Mouse (Mus musculus) embryonic facial prominence, embryonic 12.5 days (tissue): ENCODE results near the gene Rpia. TPM values are rescaled to one million over a fixed set of nuclear protein-coding genes. Genes with fewer than 3 reads are reported as not detected.

Experiments used
- ATAC-seq: fragments of 200-750 bp; cut with Nextera tagmentation; 2 replicates; pipeline ENCODE4 v1.8.0; 2017; ENCODE audit not compliant: insufficient number of reproducible peaks, insufficient read depth, low FRiP score, low TSS enrichment
- H3K27ac ChIP-seq: fragments of 300-500 bp; sonication (generic); 2 replicates; pipeline ENCODE4 v1.5.1; 2016; ENCODE audit warnings: mild to moderate bottlenecking
- H3K27me3 ChIP-seq: fragments of 300-500 bp; sonication (generic); 2 replicates; pipeline ENCODE4 v1.6.1; 2016; ENCODE audit warnings: mild to moderate bottlenecking, moderate library complexity
- H3K36me3 ChIP-seq: fragments of 300-500 bp; sonication (generic); 2 replicates; pipeline ENCODE4 v1.6.1; 2016; ENCODE audit warnings: mild to moderate bottlenecking
- H3K4me1 ChIP-seq: fragments of 300-500 bp; sonication (generic); 2 replicates; pipeline ENCODE4 v1.6.1; 2016
- H3K4me2 ChIP-seq: fragments of 300-500 bp; sonication (generic); replicated peaks from 2 replicates; pipeline ENCODE4 v1.6.1; 2016; ENCODE audit warnings: mild to moderate bottlenecking, moderate library complexity
- H3K4me3 ChIP-seq: fragments of 300-500 bp; sonication (generic); 2 replicates; pipeline ENCODE4 v1.5.1; 2016; ENCODE audit warnings: mild to moderate bottlenecking
- H3K9ac ChIP-seq: fragments of 300-500 bp; sonication (generic); 2 replicates; pipeline ENCODE4 v1.6.1; 2016; ENCODE audit warnings: mild to moderate bottlenecking, moderate library complexity
- H3K9me3 ChIP-seq: fragments of 300-500 bp; sonication (generic); 2 replicates; pipeline ENCODE4 v1.6.1; 2016; ENCODE audit warnings: mild to moderate bottlenecking, moderate library complexity
- WGBS: fragments of 180-500 bp; shearing (Covaris S2); methylation state at CpG from one replicate; pipeline ENCODE4 v1.1.7; 2016; 5-methylcytosine and 5-hydroxymethylcytosine counted together
- polyA plus RNA-seq: library from polyadenylated mRNA; unstranded; fragments of >200 nt; fragmentation: Nextera tagmentation; extraction: Ambion mirVana; gene quantifications from 2 replicates; pipeline ENCODE4 v1.2.1, GENCODE M21; 2016

The Rpia gene
- polyA plus RNA-seq, 1 experiment from 2014 or later: 3.5 TPM

DNA sequence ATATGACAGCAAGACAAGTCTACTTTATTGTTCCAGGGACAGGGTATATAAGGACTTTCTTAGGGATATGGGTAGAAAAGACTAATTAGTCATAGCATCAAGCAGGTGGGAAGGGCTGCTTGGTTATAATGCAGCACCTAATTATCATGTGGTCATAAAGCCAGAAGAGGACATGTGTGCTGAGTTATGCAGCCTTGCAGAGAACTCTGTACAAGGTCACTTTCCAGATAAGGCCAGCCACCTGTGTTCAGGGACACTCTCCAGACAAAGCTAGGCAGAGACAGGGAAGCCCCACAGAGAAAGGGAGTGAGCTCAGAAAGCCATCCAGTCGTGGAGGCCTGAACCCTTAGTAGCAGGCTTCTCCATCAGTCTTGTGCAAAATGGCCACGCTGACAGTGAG, 29.5 kb upstream of the Rpia start:
- no peak overlapping the region for H3K4me3 ChIP-seq
- no peaks in the 10 kb centered on the region for H3K27me3 ChIP-seq
- no peak overlapping the region for H3K4me2 ChIP-seq
- ATAC-seq: no peak
- no peaks in the 10 kb centered on the region for H3K4me1 ChIP-seq
- H3K9me3 ChIP-seq: no peaks in the 10 kb centered on the region
- no peak overlapping the region for H3K27ac ChIP-seq
- no peak overlapping the region for H3K9ac ChIP-seq
- no peaks in the 10 kb centered on the region for H3K36me3 ChIP-seq
- WGBS: 73% methylated on average over 2 of the region's 2 CpGs

DNA sequence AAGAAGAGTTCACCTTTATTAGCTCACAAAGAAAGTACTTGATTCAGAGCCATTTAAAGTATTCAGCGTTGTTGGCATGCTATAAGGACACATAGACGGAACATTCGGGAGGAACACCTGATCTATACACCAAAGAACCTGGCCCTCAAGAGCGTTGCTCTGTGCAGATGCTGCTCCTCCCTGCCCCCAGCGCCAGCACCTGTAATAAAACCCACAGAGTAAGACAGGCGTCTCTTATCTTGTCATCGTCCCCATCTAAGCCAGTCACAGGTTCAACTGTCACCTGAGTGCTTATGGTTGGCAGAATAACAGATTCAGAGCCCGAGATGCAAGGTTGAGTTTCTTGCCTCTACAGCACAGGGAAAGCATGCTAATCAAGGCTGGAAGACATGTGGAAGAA, 23.4 kb upstream of the Rpia start:
- Histone ChIP-seq H3K9ac (no peak overlapping the region), H3K4me2 (no peak overlapping the region)
- no peak for ATAC-seq

DNA sequence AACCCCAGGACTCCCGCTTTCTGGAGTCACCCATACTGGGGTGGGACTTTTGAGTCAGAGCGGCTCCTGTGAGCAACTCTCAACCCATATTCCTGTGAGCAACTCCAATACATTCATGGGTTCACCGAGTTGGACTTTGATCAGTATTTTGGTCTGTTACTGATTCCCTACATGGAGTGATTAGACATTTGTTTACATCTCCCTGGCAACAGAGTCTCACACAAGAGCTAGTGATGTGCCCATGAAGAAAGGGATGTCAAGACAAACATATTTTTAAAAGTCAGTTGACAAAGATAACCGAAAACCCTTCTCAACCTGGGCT, 22.6 kb upstream of the Rpia start:
- H3K4me2 ChIP-seq: no peak overlapping the region
- WGBS: 88% methylated on average over 4 of the region's 4 CpGs
- H3K27ac ChIP-seq: no peak overlapping the region
- H3K4me1 ChIP-seq: no peaks in the 10 kb centered on the region
- no peaks in the 10 kb centered on the region for H3K9me3 ChIP-seq
- no peak overlapping the region for H3K9ac ChIP-seq
- H3K4me3 ChIP-seq: no peak overlapping the region
- H3K36me3 ChIP-seq: no peaks in the 10 kb centered on the region
- H3K27me3 ChIP-seq: no peaks in the 10 kb centered on the region
- ATAC-seq: no peak

More for the DNA sequence above, 23.4 kb upstream of the Rpia start:
- Histone ChIP-seq H3K4me3 (no peak overlapping the region), H3K9me3 (no peaks in the 10 kb centered on the region), H3K27ac (no peak overlapping the region), H3K27me3 (no peaks in the 10 kb centered on the region), H3K4me1 (no peaks in the 10 kb centered on the region), H3K36me3 (no peaks in the 10 kb centered on the region)
- 82% methylated on average over 8 of the region's 8 CpGs for WGBS

DNA sequence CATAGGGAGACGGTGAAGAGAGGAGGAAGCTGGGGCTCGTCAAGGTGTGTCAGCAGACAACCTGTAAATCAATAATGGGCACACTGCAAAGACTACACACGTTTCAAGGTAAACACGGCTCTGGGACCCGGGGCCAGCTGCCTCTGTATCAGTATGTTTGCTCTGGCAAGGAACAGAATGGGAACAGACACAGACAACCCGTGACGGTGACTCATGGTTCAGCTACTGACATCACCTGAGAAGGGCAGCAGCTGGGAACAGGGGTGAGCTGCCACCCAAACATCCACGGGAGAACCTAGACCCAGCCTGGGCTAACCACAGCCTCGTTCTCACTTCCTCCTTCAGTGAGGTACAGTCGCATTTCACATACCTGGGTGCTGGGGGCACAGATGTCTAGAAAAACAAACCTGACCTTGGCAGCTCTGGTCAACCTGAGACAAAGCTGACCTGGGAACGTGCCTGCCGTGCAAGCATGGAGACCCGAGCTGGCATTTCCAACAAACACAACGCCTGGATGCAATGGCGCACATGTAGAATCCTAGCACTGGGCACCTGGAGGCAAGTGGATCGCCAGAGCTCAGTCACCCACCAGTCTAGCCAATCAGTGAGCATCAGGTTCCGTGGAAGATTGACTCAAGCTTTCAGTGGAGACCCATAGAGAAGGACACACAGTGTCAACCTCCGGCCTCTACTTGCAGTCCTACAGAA, 22.0 kb upstream of the Rpia start:
- Histone ChIP-seq H3K36me3 (no peaks in the 10 kb centered on the region), H3K9ac (no peak overlapping the region), H3K4me2 (no peak overlapping the region), H3K27ac (no peak overlapping the region), H3K4me3 (no peak overlapping the region), H3K4me1 (no peaks in the 10 kb centered on the region), H3K9me3 (no peaks in the 10 kb centered on the region), H3K27me3 (no peaks in the 10 kb centered on the region)
- ATAC-seq: no peak
- 82% methylated on average over 18 of the region's 18 CpGs for WGBS

DNA sequence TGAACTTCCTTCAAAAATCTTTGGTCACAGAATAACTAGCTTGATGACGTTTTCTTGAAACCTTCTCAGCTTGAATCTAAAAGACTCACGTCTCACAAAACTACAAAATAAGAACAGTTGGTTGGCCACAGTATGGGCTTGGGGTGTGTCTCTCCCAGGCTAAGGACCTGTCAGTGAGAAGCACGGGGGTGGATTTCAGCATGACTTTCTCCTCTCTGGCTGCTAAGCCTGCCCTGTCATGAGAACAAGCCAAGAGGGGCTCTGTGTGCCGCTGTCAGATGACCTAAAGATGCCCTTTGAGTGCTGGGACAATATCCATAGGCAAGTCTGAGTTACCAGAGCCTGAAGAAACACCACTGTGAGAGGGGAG, 20.5 kb upstream of the Rpia start:
- H3K27me3 ChIP-seq: no peaks in the 10 kb centered on the region
- no peak overlapping the region for H3K4me2 ChIP-seq
- no peak overlapping the region for H3K27ac ChIP-seq
- no peak for ATAC-seq
- H3K4me1 ChIP-seq: no peaks in the 10 kb centered on the region
- no peaks in the 10 kb centered on the region for H3K9me3 ChIP-seq
- no peaks in the 10 kb centered on the region for H3K36me3 ChIP-seq
- H3K4me3 ChIP-seq: no peak overlapping the region
- WGBS: 35% methylated on average over 4 of the region's 4 CpGs
- H3K9ac ChIP-seq: no peak overlapping the region

DNA sequence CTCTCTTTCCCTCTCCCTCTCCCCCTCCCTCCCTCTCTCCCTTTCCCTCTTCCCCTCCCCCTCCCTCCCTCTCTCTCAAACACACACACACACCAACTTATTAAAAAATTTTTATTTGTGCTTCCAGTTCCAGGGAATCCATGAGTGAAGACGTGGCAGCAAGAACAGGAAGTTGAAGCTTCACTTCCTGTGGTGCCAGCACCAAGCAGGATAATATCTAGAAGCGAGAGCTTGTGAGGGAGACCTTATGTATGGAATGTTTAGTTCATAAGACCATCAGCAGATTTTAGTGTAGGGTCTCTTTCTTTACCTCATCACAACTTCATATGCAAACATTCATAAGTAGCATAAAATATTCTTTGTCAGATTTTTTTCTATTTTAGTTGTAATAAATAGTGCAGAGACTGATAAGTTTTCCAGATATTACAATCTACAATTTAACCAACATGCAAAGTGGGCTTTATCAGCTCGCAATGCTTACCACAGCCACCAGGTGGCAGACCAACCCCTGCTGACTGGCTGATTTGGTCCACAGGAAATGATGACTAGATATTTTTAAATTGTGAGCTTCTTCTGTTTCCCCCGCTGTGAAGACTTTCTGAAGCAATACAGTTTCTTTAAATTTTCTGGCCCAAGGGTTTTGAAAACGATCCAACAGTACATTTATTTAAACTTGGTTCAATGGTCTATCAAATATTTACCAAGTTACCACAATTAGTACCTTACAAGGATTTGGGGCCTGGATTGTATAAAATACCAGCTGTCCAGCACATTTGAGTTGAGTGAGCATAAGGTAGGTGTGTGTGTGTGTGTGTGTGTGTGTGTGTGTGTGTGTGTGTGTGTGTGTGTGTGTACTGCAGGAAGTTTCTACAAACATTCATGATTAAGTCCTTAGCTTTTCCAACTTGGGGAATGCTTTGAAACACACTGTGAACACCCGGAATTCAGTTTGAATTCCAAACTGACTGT, 19.8 kb upstream of the Rpia start:
- Histone ChIP-seq H3K36me3 (no peaks in the 10 kb centered on the region), H3K9me3 (no peaks in the 10 kb centered on the region), H3K9ac (no peak overlapping the region), H3K27me3 (no peaks in the 10 kb centered on the region), H3K27ac (no peak overlapping the region), H3K4me3 (no peak overlapping the region), H3K4me2 (no peak overlapping the region), H3K4me1 (no peaks in the 10 kb centered on the region)
- no peak for ATAC-seq
- 20% methylated on average over 6 of the region's 6 CpGs for WGBS

DNA sequence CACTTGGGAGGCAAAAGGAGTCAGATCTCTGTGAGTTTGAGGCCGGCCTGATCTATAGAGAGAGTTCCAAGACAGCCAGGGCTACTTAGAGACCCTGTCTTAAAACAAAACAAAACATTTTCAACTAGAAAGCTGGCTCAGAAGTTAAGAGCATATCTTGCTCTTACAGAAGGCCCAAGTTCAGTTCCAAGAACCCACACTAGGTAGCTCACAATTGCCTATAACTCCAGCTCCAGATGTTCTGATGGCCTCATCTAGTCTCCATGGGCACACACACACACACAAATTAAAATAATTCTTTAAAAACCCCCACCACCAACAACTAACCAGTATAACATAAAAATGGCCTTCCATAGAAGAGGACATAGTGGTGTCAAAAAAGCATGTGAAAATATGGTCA, 18.5 kb upstream of the Rpia start:
- H3K36me3 ChIP-seq: no peaks in the 10 kb centered on the region
- H3K9ac ChIP-seq: no peak overlapping the region
- no peaks in the 10 kb centered on the region for H3K9me3 ChIP-seq
- H3K27ac ChIP-seq: no peak overlapping the region
- H3K4me2 ChIP-seq: no peak overlapping the region
- no peak overlapping the region for H3K4me3 ChIP-seq
- no peak for ATAC-seq
- 81% methylated on average over 1 of the region's 1 CpGs for WGBS
- no peaks in the 10 kb centered on the region for H3K27me3 ChIP-seq
- H3K4me1 ChIP-seq: peaks cover 3% of the 10 kb centered on the region; the same call in 1 of the 2 replicates

DNA sequence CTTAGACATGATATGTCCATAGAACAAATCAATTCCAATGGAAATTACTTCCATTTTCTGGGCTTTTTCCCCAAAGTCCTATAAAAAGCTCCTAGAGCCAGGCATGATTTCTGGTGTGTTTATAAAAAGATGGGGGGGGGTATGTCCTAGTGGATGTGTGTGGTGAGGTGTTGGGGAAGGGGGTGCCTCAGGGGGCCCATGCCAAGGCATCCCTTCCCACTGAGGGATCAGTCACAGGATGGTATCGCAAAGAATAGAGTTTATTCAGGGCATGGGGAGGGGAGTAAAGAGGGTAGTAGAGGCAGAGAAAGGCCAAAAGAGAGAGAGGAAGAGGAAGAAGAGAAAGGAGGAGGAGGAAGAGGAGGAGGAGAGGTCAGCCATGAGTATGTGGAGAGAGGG, 14.5 kb upstream of the Rpia start:
- Histone ChIP-seq H3K4me3 (no peak overlapping the region), H3K4me1 (peaks cover 4% of the 10 kb centered on the region; the same call in 1 of the 2 replicates), H3K9me3 (no peaks in the 10 kb centered on the region), H3K36me3 (no peaks in the 10 kb centered on the region), H3K4me2 (no peak overlapping the region), H3K27ac (no peak overlapping the region), H3K27me3 (no peaks in the 10 kb centered on the region), H3K9ac (no peak overlapping the region)
- 67% methylated on average over 1 of the region's 1 CpGs for WGBS
- ATAC-seq: 0 out of 2 replicates have a peak, but pooled peaks have one; percentile 11

DNA sequence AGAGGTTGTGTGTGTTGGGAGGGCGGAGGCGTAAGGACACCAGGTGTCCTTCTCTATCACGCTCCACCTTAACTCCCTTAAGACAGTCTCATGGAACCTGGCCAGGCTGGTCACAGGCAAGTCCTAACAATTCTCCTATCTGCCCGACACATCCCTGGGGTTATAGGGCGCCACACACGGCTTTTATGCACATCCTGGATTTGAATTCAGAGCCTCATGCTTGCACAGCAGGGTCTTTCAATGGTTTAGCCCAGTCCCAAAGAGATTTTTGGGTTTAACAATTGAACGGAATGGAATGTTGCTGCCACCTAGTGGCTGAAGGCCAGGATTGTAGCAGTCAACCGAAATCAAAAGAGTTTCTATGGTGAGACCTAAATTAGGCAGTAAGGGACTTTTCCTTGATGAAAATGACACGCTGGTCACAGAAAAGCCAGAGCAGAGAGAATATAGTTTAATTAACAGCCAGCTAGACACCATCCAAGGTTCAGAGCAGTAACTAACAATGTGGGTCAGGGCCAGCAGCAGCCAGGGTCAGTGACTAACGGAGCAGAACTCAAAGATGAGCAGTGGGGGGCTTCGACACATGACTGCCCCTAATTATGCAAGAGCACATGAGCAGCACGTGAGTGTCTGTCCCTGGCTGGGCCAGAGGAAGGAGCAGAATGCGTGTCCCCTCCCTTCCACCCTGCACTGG, 13.9 kb upstream of the Rpia start:
- ATAC-seq: peak; percentile 82
- Histone ChIP-seq H3K27ac (no peak overlapping the region), H3K9ac (no peak overlapping the region), H3K27me3 (no peaks in the 10 kb centered on the region), H3K9me3 (no peaks in the 10 kb centered on the region), H3K4me1 (peaks cover 4% of the 10 kb centered on the region; the same call in 1 of the 2 replicates), H3K36me3 (no peaks in the 10 kb centered on the region), H3K4me2 (peak overlapping the region; percentile 28; the same call in 1 of the 2 replicates), H3K4me3 (no peak overlapping the region)
- 19% methylated on average over 13 of the region's 13 CpGs for WGBS

DNA sequence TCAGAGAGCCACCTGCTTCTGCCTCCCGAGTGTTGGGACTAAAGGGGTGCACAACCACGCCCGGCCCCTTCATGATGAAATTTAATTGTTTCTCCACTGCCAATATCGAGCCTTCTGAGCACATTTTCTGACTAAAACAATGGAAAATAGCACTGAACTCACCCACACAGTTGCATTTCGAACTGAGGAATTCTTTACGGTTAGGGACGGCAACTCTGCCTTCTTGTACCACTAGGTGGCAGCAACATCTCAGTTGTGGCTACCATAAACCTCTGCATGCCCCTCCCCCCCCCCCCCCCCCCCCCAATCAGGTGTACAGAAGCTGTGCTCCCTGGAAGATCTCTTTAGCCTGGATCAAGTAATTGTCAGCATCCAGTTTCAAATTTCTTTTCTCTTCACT, 13.2 kb upstream of the Rpia start:
- 11% methylated on average over 7 of the region's 7 CpGs for WGBS
- Histone ChIP-seq H3K4me1 (peaks cover 4% of the 10 kb centered on the region; the same call in 1 of the 2 replicates), H3K27ac (no peak overlapping the region), H3K4me3 (no peak overlapping the region), H3K27me3 (no peaks in the 10 kb centered on the region), H3K9ac (no peak overlapping the region), H3K4me2 (peak overlapping the region; percentile 28; the same call in 1 of the 2 replicates), H3K9me3 (no peaks in the 10 kb centered on the region), H3K36me3 (no peaks in the 10 kb centered on the region)
- no peak for ATAC-seq

DNA sequence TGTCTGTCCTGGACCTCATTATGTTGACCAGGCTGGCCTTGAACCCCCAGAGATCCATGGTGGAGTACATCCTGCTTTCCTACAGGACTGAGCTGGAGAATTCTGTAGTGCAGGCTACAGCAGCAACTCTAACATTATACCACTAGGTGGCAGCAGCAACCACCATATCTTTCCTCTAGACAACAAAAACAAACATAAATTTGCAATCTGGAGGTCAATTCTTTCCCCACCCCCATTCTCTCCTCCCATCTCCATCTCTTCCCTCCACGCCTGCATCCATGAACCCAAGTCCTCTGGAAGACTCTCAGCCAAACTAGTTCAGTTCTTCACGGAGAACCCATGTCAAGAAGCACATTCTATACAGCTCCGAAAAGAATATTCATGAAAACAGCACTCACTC, 12.6 kb upstream of the Rpia start:
- H3K27ac ChIP-seq: no peak overlapping the region
- no peak overlapping the region for H3K9ac ChIP-seq
- H3K36me3 ChIP-seq: no peaks in the 10 kb centered on the region
- no peak overlapping the region for H3K4me3 ChIP-seq
- H3K9me3 ChIP-seq: no peaks in the 10 kb centered on the region
- no peak for ATAC-seq
- H3K27me3 ChIP-seq: no peaks in the 10 kb centered on the region
- peak overlapping the region; percentile 2; the same call in 1 of the 2 replicates for H3K4me2 ChIP-seq
- 26% methylated on average over 3 of the region's 3 CpGs for WGBS
- H3K4me1 ChIP-seq: peaks cover 4% of the 10 kb centered on the region; the same call in 1 of the 2 replicates
